Mouse (Mus musculus) MEL (cell line): ENCODE data around the gene Tsen2. TPM values are rescaled to one million over a fixed set of nuclear protein-coding genes. Genes with fewer than 3 reads are reported as not detected.

Source experiments
- DNase-seq: peaks from one replicate; pipeline ENCODE4 v3.0.0; 2011; ENCODE audit warnings: low read depth, low spot score
- H3K27ac ChIP-seq: 2 replicates; pipeline ENCODE4 v1.5.1; 2012; ENCODE audit warnings: low read depth, mild to moderate bottlenecking, control low read depth, low read length, moderate library complexity; ENCODE audit not compliant: control insufficient read depth
- H3K27me3 ChIP-seq, 2 experiments: fragments of 150-350 bp in 1 of 2; sonication (generic) in 1 of 2; 2 replicates each; pipeline ENCODE4 v1.6.1; 2012; ENCODE audit warnings: low read length in 2 of 2, mild to moderate bottlenecking in 2 of 2, improper control_type of control experiment in 1 of 2, moderate library complexity in 1 of 2; ENCODE audit not compliant: insufficient read depth in 2 of 2, control insufficient read depth in 1 of 2
- H3K36me3 ChIP-seq, 2 experiments: 2 replicates each; pipeline ENCODE4 v1.6.1; 2012 to 2014; ENCODE audit warnings: low read length in 2 of 2, improper control_type of control experiment in 1 of 2, inconsistent platforms in 1 of 2, mild to moderate bottlenecking in 1 of 2; ENCODE audit not compliant: insufficient read depth in 2 of 2, control insufficient read depth in 1 of 2
- H3K4me1 ChIP-seq, 2 experiments: fragments of 150-350 bp in 1 of 2; sonication (generic) in 1 of 2; 2 replicates each; pipeline ENCODE4 v1.6.1; 2012; ENCODE audit warnings: low read length in 2 of 2, improper control_type of control experiment in 1 of 2, mild to moderate bottlenecking in 1 of 2; ENCODE audit not compliant: insufficient read depth in 2 of 2, control insufficient read depth in 1 of 2
- H3K4me3 ChIP-seq, 2 experiments: fragments of 150-350 bp in 1 of 2; sonication (generic) in 1 of 2; 2 replicates each; pipeline ENCODE4 v1.5.1; 2012; ENCODE audit warnings: low read depth in 2 of 2, low read length in 2 of 2, mild to moderate bottlenecking in 2 of 2, moderate library complexity in 2 of 2, control low read depth in 1 of 2, improper control_type of control experiment in 1 of 2; ENCODE audit not compliant: control insufficient read depth in 1 of 2, insufficient read depth in 1 of 2
- H3K79me2 ChIP-seq: 2 replicates; pipeline ENCODE4 v1.6.1; 2012; ENCODE audit warnings: mild to moderate bottlenecking, low read length, moderate library complexity; ENCODE audit not compliant: control insufficient read depth, poor library complexity, insufficient read depth
- H3K9ac ChIP-seq: 2 replicates; pipeline ENCODE4 v1.6.1; 2012; ENCODE audit warnings: low read depth, mild to moderate bottlenecking, control low read depth, low read length, moderate library complexity; ENCODE audit not compliant: control insufficient read depth, poor library complexity, severe bottlenecking
- H3K9me3 ChIP-seq: fragments of 150-350 bp; sonication (generic); replicated peaks from 2 replicates; pipeline ENCODE4 v1.6.1; 2012; ENCODE audit warnings: mild to moderate bottlenecking, low read length, improper control_type of control experiment, moderate library complexity; ENCODE audit not compliant: insufficient read depth
- GABPA ChIP-seq: IDR thresholded peaks from 2 replicates; pipeline ENCODE4 v1.6.1; 2012; ENCODE audit warnings: low read depth, mild to moderate bottlenecking, inconsistent platforms, low read length, improper control_type of control experiment, moderate library complexity
- HCFC1 ChIP-seq: IDR thresholded peaks from 2 replicates; pipeline ENCODE4 v1.6.1; 2012; ENCODE audit warnings: low read depth, mild to moderate bottlenecking, inconsistent platforms, low read length, improper control_type of control experiment, moderate library complexity
- KAT2A ChIP-seq: conservative IDR thresholded peaks from 2 replicates; pipeline ENCODE4 v1.6.1; 2012; ENCODE audit warnings: low read depth, low read length, improper control_type of control experiment, inconsistent platforms
- MAX ChIP-seq: IDR thresholded peaks from 2 replicates; pipeline ENCODE4 v1.6.1; 2011; ENCODE audit warnings: low read length, improper control_type of control experiment
- MEF2A ChIP-seq: IDR thresholded peaks from 2 replicates; pipeline ENCODE4 v1.6.1; 2014; ENCODE audit warnings: low read depth, mild to moderate bottlenecking, inconsistent platforms, low read length, improper control_type of control experiment; ENCODE audit not compliant: poor library complexity, insufficient replicate concordance, severe bottlenecking; ENCODE audit errors: extremely low read depth
- MXI1 ChIP-seq: IDR thresholded peaks from 2 replicates; pipeline ENCODE4 v1.6.1; 2011; ENCODE audit warnings: mild to moderate bottlenecking, low read depth, low read length, improper control_type of control experiment
- MYB ChIP-seq: IDR thresholded peaks from 2 replicates; pipeline ENCODE4 v1.6.1; 2011; ENCODE audit warnings: mild to moderate bottlenecking, low read depth, low read length, improper control_type of control experiment
- POLR2AphosphoS5 ChIP-seq: IDR thresholded peaks from 2 replicates; pipeline ENCODE4 v1.6.1; 2012; ENCODE audit warnings: low read depth, borderline replicate concordance, mild to moderate bottlenecking, inconsistent platforms, low read length, moderate library complexity, mixed read lengths
- SMC3 ChIP-seq: IDR thresholded peaks from 2 replicates; pipeline ENCODE4 v1.6.1; 2011; ENCODE audit warnings: low read depth, low read length, improper control_type of control experiment
- TCF12 ChIP-seq: IDR thresholded peaks from 2 replicates; pipeline ENCODE4 v1.6.1; 2014; ENCODE audit warnings: low read depth, mild to moderate bottlenecking, inconsistent platforms, low read length, improper control_type of control experiment, moderate library complexity
- USF1 ChIP-seq: IDR thresholded peaks from 2 replicates; pipeline ENCODE4 v1.6.1; 2014; ENCODE audit warnings: low read depth, mild to moderate bottlenecking, inconsistent platforms, low read length, improper control_type of control experiment, moderate library complexity
- USF2 ChIP-seq, 2 experiments: IDR thresholded peaks; 2 replicates each; pipeline ENCODE4 v1.6.1; 2011 to 2012; ENCODE audit warnings: improper control_type of control experiment in 2 of 2, low read length in 2 of 2, borderline replicate concordance in 1 of 2, inconsistent platforms in 1 of 2, low read depth in 1 of 2, mild to moderate bottlenecking in 1 of 2; ENCODE audit not compliant: insufficient read depth in 1 of 2
- ZC3H11A ChIP-seq: IDR thresholded peaks from 2 replicates; pipeline ENCODE4 v1.6.1; 2012; ENCODE audit warnings: low read depth, mild to moderate bottlenecking, inconsistent platforms, low read length, improper control_type of control experiment
- ZKSCAN1 ChIP-seq: IDR thresholded peaks from 2 replicates; pipeline ENCODE4 v1.6.1; 2012; ENCODE audit warnings: low read depth, mild to moderate bottlenecking, inconsistent platforms, low read length, improper control_type of control experiment, moderate library complexity
- ZMIZ1 ChIP-seq: IDR thresholded peaks from 2 replicates; pipeline ENCODE4 v1.6.1; 2012; ENCODE audit warnings: low read depth, mild to moderate bottlenecking, inconsistent platforms, low read length, improper control_type of control experiment, moderate library complexity
- ZNF384 ChIP-seq: IDR thresholded peaks from 2 replicates; pipeline ENCODE4 v1.6.1; 2012; ENCODE audit warnings: low read depth, mild to moderate bottlenecking, inconsistent platforms, low read length, improper control_type of control experiment
- polyA plus RNA-seq, 2 experiments: library from polyadenylated mRNA; stranded (reverse) in 1 of 2; unstranded in 1 of 2; fragments of >175 nt in 1 of 2; fragments of >200 nt in 1 of 2; gene quantifications; 2 replicates each; pipeline versions ENCODE4 v1.2.1 to v1.2.4; 2012; ENCODE audit warnings: low replicate concordance in 2 of 2, low read depth in 1 of 2; ENCODE audit not compliant: insufficient read length in 2 of 2, insufficient read depth in 1 of 2, missing spikeins in 1 of 2
- total RNA-seq: library from RNA; depleted of rRNA; stranded (reverse); fragments of 300-350 nt; gene quantifications from 2 replicates; pipeline ENCODE4 v1.2.3, GENCODE M21; 2012

Gene Tsen2
- total and polyA plus RNA-seq, 3 experiments = 27.0 to 32.6 TPM; not detected in 1

GRCm38 (mm10) chr6:115615983-115616382 is 71.5 kb downstream of the Tsen2 start:
- Histone ChIP-seq H3K36me3 (peaks cover 0 to 13% of the 10 kb centered on the region in 2 experiments; a peak in 2 of 4 replicates), H3K27ac (no peak overlapping the region), H3K4me3 (no peak overlapping the region), H3K9me3 (no peaks in the 10 kb centered on the region), H3K79me2 (no peaks in the 10 kb centered on the region), H3K27me3 (no peaks in the 10 kb centered on the region)
- DNase-seq = no peak
- TF ChIP-seq SMC3 = no peak
- TF ChIP-seq USF1 = 0 out of 2 replicates have a peak, but pooled peaks have one; percentile 7
- TF ChIP-seq MAX = no peak
- no peak for TF ChIP-seq POLR2AphosphoS5
- no peak for TF ChIP-seq MYB
- TF ChIP-seq, all 39 proteins: peak for 1
- Histone ChIP-seq H3K9ac (no peak overlapping the region), H3K4me1 (no peaks in the 10 kb centered on the region)

DNA sequence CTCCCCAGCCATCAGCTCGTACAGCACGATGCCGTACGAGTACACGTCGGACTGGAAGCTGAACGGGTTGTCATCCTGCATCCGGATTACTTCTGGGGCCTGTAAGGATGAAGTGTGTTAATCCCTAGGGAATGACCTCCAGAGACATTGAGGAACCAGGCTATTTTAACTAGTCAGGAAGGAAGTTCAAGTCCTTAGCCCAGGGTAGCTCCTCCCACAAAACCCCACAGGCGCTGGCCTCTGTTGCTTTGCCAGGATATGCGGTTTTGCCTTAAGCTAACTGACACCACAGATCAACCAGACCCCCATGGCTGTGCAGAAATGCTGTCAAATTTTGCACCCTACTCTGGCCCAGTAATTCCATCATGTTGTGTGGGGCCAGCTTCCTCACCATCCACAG is 75.4 kb downstream of the Tsen2 start:
- H3K27me3 ChIP-seq = no peaks in the 10 kb centered on the region
- no peaks in the 10 kb centered on the region for H3K4me1 ChIP-seq
- no peak overlapping the region for H3K27ac ChIP-seq
- no peak for TF ChIP-seq SMC3
- no peak for TF ChIP-seq HCFC1
- no peak for TF ChIP-seq TCF12
- no peak for TF ChIP-seq USF2 (IDR thresholded peaks at IDR 0.05; ENCODE audit: borderline replicate concordance in 1 of 2, insufficient read depth in 1 of 2, low read depth in 1 of 2, low read length in 2 of 2)
- no peak for TF ChIP-seq KAT2A
- TF ChIP-seq ZKSCAN1 = no peak
- TF ChIP-seq MYB = no peak
- no peak for TF ChIP-seq MXI1
- TF ChIP-seq ZNF384 = no peak
- TF ChIP-seq MEF2A = no peak
- no peak for TF ChIP-seq ZC3H11A
- no peak for TF ChIP-seq GABPA
- no peak for TF ChIP-seq ZMIZ1
- H3K9ac ChIP-seq = no peak overlapping the region
- no peak for DNase-seq
- no peaks in the 10 kb centered on the region for H3K9me3 ChIP-seq
- H3K79me2 ChIP-seq = no peaks in the 10 kb centered on the region
- H3K4me3 ChIP-seq = no peak overlapping the region
- H3K36me3 ChIP-seq = peaks cover 0 to 19% of the 10 kb centered on the region in 2 experiments; a peak in 2 of 4 replicates
